Mouse (Mus musculus) embryo, embryonic 11.5 days (tissue): ENCODE measurements around the gene Stk39.
"Not testable (repeated sequence)": the region's sequence is repeated elsewhere in the genome, so short reads cannot be mapped to it uniquely, and the experiment has no call there.

Experiments used
- DNase-seq: peaks from one replicate; pipeline ENCODE4 v3.0.0-alpha.2; 2012; ENCODE audit warnings: low read depth, low spot score

Gene Stk39

GRCm38 (mm10) chr2:68239415-68239814 lies 232.7 kb downstream of the Stk39 start:
- not testable (repeated sequence) for DNase-seq

- DNase-seq: no peak
Measured at GRCm38 (mm10) chr2:68232929-68233328, 239.1 kb downstream of the Stk39 start.

DNA sequence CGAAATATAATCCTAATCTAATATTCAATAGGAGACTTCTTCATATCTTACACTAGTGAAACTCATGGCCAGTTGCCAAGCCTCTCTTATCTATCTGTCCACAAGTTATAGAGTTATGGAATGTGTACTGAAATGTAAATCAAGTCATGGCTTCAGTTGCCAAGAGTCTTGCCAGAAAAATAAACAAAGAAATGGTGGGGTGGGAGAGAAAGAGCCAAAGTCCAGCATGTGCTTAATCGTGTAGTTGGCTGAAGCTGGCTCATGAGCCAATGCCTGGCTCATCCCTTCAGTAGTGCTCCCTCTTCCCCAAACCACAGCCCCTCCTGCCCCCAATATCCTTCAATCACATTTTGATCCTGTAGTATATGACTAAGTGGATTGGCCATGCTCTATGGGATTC lies 242.2 kb downstream of the Stk39 start:
- no peak for DNase-seq

DNA sequence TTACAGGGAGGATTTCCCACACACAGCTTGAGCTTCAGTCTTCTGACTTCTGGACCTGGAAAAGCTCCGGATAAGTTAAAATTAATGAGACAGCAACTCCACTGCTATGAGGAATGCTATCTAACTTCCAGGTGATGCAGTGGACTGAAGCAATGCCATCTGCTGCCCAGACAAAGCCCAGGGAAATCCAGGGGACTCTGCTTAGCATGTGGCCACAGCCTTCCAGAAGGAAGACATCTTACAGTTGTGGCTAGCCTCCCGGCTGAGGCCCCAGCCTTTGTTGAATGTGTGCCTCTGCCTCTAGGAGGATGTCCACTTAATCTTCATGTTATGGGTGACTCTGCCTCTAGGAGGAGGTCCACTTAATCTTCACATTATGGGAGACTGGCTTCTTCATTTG lies 243.0 kb downstream of the Stk39 start:
- no peak for DNase-seq

DNA sequence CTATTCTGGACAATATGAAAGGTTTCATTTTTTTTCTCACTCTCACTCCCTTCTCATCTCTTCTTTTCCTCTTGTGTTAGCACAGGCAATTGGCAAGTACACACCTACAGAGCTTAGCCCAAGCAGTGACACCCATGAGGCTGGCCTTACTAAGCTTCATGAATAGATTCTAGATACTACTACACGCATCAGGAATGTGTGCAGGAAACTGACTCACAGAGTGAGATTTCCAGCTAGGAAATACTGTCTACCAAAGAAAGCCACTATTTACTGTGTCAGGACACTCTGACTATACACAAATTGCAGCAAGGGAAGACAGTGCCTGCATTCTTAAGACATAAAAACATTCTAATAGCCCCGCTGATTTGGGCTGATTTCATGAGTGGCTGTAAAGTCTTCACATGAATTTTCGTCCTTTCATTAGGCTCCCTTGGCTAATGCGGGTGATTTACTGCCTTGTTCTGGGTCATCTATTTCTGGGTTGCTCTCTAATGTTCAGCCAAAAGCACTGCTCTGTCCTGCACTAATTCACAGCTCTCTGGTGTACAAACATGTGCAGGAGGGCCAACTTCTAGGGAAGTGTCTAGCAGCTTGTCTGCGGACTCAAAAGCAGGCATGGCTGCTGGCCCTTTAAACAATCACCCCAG lies 249.7 kb downstream of the Stk39 start:
- no peak for DNase-seq

DNA sequence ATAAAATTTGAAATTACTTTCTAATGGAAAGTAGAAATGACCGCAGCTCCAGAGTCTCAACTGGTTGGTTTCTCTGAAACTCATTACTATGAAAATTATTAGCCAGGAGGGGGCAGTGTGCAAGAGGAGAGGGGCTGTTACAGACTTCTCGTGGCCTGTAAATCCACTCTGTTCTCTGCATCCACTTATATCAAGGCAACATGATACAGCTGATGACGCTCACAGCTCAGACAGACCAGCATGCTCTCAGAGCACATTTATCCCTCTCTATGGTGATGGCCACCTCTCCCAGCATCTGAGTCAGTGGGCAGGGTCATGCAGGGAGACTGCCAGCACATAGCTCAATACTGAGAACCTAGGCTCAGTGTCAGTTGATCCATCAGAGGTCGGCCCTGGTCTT lies 250.8 kb downstream of the Stk39 start:
- no peak for DNase-seq

DNA sequence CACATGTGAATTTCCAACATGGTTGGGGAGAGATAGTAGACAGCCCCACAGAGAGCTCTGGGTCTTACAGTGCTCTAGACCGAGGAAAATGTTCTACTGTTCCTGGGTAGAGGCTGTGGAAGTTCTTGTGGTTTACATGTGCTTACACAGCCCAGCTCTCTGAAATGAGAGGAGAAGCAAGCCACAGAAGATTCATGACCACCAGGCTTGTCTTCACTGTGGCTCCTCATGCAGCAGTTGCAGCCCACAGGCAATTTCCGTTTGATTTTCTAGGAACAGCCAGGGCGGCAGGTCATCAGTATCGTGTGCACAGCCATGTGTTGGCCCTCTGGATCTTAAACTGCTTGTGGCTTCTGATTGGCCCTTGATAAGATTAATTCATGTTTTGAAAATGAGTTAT lies 252.2 kb downstream of the Stk39 start:
- DNase-seq: no peak

DNA sequence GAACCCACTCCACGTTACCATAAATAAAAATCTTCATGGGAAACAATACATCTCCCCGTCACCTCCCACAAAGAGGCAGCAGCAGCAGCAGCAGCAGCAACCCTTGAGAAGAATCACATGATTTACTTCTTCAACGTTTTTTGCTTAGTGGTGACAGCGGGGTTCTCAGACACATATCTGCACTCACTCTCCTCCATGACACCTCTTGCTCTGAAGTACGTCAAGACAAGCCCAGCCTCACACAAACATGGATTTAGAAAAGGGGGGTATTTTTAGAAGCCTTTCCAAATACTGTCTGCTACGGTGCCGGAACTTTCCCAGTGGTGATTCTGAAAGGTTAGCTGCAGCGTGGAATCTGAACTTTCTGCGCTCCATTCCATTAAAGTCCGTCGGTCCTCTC lies 256.9 kb downstream of the Stk39 start:
- no peak for DNase-seq

DNA sequence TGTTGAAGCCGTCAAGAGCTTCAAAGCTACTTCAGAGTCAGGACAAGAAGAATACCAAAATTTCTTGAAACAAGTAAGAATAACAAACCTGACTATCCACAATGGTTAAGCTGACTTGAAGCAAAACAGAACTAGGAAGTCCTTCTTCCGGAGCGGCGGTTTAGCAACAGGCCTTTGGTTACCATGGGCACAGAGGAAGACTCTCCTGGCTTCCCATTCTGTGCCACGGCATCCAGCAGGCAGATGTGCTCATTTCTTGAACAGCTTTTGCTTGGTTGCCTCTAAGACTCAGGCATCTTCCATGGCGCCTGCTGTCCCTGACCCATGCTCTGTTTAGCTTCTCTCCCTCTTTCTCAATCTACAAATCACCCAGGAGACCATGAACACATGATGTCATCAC lies 257.7 kb downstream of the Stk39 start:
- DNase-seq: no peak

- DNase-seq: no peak
Measured at GRCm38 (mm10) chr2:68211443-68211842, 260.6 kb downstream of the Stk39 start.

- DNase-seq: no peak
Measured at GRCm38 (mm10) chr2:68196245-68196644, 275.8 kb downstream of the Stk39 start.

- DNase-seq: no peak
Measured at GRCm38 (mm10) chr2:68194444-68194843, 277.6 kb downstream of the Stk39 start.

GRCm38 (mm10) chr2:68193465-68193837 lies 278.6 kb downstream of the Stk39 start:
- DNase-seq: no peak

DNA sequence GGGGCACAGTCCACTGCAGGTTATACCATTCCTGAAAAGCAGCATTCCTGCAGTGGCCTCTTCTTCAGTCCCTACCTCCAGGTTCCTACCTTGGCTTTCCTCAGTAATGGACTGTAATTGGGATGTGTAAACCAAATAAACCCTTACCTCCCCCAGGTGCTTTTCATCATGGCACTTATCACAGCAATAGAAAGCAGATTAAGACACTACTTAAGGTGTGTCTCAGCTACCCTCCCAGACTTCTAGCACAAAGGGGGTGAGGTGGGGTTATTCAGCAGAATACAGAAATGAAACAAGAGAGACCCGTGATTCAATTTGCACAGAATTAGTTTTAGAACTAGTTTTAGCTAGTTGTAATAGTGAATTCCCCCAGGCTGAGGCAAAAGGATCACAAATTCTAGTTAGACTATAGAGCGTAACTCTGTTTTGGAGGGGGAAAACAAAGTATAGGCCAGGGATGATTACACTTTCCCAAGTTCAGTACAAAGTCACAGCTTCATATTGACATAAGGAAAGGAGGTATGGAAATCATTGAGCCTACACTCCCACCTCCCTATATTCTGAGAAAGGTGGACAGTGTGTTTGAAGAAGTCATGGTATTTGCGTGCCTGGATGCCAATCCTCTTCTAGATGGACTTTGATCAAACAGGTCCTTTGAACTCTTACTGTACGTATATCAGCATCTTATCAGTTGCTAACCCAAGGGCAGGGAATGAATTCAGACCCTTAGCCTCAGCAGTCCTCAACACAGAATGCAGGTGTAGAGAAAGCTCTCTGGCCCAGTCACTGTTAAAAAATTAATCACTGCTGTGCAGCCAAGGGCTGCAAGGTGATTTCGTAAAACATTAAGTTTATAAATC lies 279.2 kb downstream of the Stk39 start:
- DNase-seq: no peak

DNA sequence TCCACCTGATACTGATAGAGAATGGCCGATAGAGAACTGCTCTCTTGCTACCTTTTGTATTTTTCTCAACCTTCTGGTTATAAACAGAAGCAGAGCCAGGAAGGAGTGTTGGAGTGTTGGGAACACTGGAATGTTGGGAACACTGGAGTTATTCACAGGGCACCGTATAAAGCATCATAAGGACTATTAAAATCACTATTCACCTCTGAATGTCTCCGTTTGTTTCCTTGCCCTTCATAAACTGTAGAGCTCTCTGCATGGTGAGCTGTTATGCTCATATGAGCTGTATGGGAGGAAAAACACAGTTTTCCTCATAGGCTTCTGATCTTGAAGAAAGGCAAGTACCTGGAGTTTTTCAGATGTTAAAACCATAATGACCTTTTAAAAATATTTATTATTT lies 295.6 kb downstream of the Stk39 start:
- no peak for DNase-seq

- no peak for DNase-seq
Measured at GRCm38 (mm10) chr2:68171306-68171705, 300.8 kb downstream of the Stk39 start.

DNA sequence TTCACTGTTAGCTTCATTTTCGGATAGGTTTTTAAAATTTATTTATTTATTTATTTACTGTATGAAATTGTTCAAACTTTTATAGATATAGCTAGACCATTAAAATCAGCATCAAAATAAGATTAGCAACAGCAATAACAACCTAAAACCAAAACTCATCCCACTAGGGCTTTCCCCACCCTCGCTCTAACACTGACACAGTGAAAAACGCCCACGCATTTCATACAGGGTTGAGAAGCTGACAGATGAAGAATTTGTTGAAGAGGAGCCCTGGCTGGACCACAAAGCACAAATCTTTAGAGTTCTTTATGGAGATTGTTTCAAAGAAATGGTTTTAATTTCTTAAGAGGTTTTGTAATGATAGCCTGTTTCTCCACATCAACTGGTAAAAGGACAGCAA lies 310.1 kb downstream of the Stk39 start:
- no peak for DNase-seq

DNA sequence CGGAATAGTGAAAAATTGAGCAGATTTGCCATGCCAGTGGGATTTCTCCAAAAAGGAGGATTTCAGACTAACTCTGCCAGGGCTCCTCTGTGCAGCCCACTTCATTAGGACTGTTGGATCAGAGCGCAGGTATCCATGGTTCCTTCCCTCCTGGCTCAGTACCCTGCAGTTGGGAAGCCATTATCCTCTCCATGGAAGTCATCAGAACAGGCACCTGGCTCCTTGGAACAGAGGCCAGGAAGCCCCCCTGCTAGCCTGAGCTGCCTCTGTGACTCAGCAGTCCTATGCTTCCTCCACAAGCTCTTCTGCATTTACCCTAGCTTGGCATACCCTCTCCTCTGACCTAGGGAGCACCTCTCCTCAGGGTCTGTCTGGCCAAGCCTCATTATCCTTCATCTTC lies 311.5 kb downstream of the Stk39 start:
- no peak for DNase-seq
